Mouse (Mus musculus) forebrain, embryonic 11.5 days (tissue): ENCODE results near the gene Lmna. TPM values are rescaled to one million over a fixed set of nuclear protein-coding genes. Genes with fewer than 3 reads are reported as not detected.
A peak's percentile ranks its signal among the peaks of the same experiment; 100 is the strongest.

ENCODE experiments used
- ATAC-seq: fragments of 200-750 bp; cut with Nextera tagmentation; replicated peaks from 2 replicates; pipeline ENCODE4 v1.8.0; 2017; ENCODE audit warnings: moderate TSS enrichment; ENCODE audit not compliant: low FRiP score
- DNase-seq: peaks from one replicate; pipeline ENCODE4 v3.0.0-alpha.2; 2017; ENCODE audit warnings: low spot score
- H3K27ac ChIP-seq: fragments of 300-500 bp; sonication (generic); 2 replicates; pipeline ENCODE4 v1.5.1; 2014; ENCODE audit warnings: low read depth, low read length
- H3K27me3 ChIP-seq: fragments of 300-500 bp; sonication (generic); 2 replicates; pipeline ENCODE4 v1.6.1; 2014; ENCODE audit warnings: mild to moderate bottlenecking, low read length, mixed read lengths; ENCODE audit not compliant: control insufficient read depth, insufficient read depth
- H3K36me3 ChIP-seq: fragments of 300-500 bp; sonication (generic); 2 replicates; pipeline ENCODE4 v1.6.1; 2014; ENCODE audit warnings: mild to moderate bottlenecking, low read length, moderate library complexity, mixed read lengths; ENCODE audit not compliant: control insufficient read depth, insufficient read depth
- H3K4me1 ChIP-seq: fragments of 300-500 bp; sonication (generic); replicated peaks from 2 replicates; pipeline ENCODE4 v1.6.1; 2014; ENCODE audit warnings: low read length, mixed read lengths; ENCODE audit not compliant: control insufficient read depth, insufficient read depth
- H3K4me2 ChIP-seq: fragments of 300-500 bp; sonication (generic); 2 replicates; pipeline ENCODE4 v1.6.1; 2014; ENCODE audit warnings: low read depth, mild to moderate bottlenecking, low read length, moderate library complexity, mixed read lengths; ENCODE audit not compliant: severe bottlenecking
- H3K4me3 ChIP-seq: fragments of 300-500 bp; sonication (generic); 2 replicates; pipeline ENCODE4 v1.5.1; 2014; ENCODE audit warnings: low read depth, low read length
- H3K9ac ChIP-seq: fragments of 300-500 bp; sonication (generic); 2 replicates; pipeline ENCODE4 v1.6.1; 2014; ENCODE audit warnings: low read length
- H3K9me3 ChIP-seq: fragments of 300-500 bp; sonication (generic); 2 replicates; pipeline ENCODE4 v1.6.1; 2016; ENCODE audit warnings: low read length, mixed read lengths; ENCODE audit not compliant: control insufficient read depth
- WGBS: fragments of 180-500 bp; shearing (Covaris S2); extraction: QIAGEN DNeasy Blood & Tissue Kit; methylation state at CpG from one replicate; pipeline ENCODE4 v1.1.7; 2014; 5-methylcytosine and 5-hydroxymethylcytosine counted together
- polyA plus RNA-seq: library from polyadenylated mRNA; unstranded; fragments of >200 nt; fragmentation: Nextera tagmentation; extraction: Ambion mirVana; gene quantifications from 2 replicates; pipeline ENCODE4 v1.2.1, GENCODE M21; 2014

The Lmna gene
- polyA plus RNA-seq, 1 experiment from 2014 or later = 19.4 TPM

DNA sequence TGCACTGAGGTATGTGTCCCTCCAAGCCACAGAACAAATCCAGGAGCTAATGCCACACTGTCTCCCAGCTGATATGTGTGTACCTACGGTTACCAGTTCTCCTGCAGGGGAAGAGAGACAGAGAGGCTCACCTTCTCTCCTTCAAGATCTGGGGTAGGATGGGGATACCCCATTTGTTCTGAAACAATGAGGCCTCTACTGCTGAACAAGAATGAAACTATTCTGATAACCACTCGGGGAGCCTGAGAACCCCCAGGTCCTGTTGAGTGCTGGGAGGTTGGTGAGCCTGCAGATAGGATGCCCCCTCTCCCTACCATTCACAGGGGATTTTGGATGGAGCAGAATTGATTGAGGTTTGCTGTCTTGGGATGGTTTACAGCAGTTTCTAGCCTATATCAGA lies 10.3 kb upstream of the Lmna start:
- Histone ChIP-seq H3K4me1 (no peaks in the 10 kb centered on the region), H3K27me3 (no peaks in the 10 kb centered on the region), H3K36me3 (peaks cover 3% of the 10 kb centered on the region; the same call in 1 of the 2 replicates), H3K27ac (no peak overlapping the region), H3K4me3 (no peak overlapping the region), H3K9me3 (no peaks in the 10 kb centered on the region), H3K4me2 (no peak overlapping the region), H3K9ac (no peak overlapping the region)
- no peak for ATAC-seq
- no peak for DNase-seq
- 78% methylated on average over 2 of the region's 2 CpGs for WGBS

DNA sequence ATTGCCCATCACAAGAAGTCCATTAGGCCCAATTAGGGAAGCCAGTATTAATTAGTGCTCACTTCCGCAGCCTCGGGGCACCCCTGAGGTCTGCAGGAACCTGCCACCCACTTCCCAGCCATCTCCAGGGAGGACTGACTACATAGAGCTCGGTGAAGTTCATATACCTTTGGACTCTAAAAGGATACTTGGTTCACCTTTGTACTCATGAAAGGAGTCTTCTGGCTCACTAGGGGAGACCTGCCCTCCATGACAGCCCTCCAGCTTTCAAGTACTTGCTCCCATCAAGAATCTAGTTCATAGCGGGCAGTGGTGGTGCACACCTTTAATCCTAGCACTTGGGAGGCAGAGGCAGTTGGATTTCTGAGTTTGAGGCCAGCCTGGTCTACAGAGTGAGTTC lies 8.7 kb upstream of the Lmna start:
- 72% methylated on average over 4 of the region's 4 CpGs for WGBS
- Histone ChIP-seq H3K4me2 (no peak overlapping the region), H3K27ac (no peak overlapping the region), H3K9me3 (no peaks in the 10 kb centered on the region), H3K4me1 (no peaks in the 10 kb centered on the region; the same call in 1 of the 2 replicates), H3K9ac (no peak overlapping the region), H3K36me3 (no peaks in the 10 kb centered on the region), H3K4me3 (no peak overlapping the region), H3K27me3 (no peaks in the 10 kb centered on the region)
- ATAC-seq (no peak), DNase-seq (no peak)

DNA sequence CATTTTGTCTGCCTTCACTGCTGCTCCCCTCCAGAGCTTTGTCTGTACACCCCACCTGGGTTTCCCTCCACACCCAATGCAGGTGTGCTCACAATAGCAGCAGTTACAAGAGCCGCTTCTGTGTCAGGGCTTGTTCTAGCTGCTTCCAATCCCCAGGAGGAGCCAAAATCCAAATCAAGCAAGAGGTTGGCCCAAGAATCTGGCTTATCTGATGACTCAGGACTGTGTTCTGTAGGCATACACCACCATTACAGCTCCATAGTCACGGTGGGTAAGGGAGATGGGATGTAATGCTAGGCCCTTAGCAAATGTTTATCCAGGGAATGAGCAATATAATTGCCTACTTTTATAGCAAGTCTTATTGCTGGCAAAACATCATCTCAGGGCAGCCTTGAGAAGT lies 6.7 kb upstream of the Lmna start:
- Histone ChIP-seq H3K27me3 (no peaks in the 10 kb centered on the region), H3K4me1 (peaks cover 15% of the 10 kb centered on the region), H3K36me3 (no peaks in the 10 kb centered on the region), H3K9me3 (no peaks in the 10 kb centered on the region), H3K4me2 (no peak overlapping the region), H3K27ac (no peak overlapping the region), H3K4me3 (no peak overlapping the region), H3K9ac (no peak overlapping the region)
- DNase-seq = no peak
- 84% methylated on average over 2 of the region's 2 CpGs for WGBS
- no peak for ATAC-seq

GRCm38 (mm10) chr3:88515095-88515386 lies 5.3 kb upstream of the Lmna start:
- Histone ChIP-seq H3K4me2 (no peak overlapping the region), H3K27me3 (no peaks in the 10 kb centered on the region), H3K36me3 (no peaks in the 10 kb centered on the region), H3K27ac (no peak overlapping the region), H3K4me1 (peaks cover 21% of the 10 kb centered on the region), H3K4me3 (no peak overlapping the region), H3K9me3 (no peaks in the 10 kb centered on the region), H3K9ac (no peak overlapping the region)
- DNase-seq = no peak
- no peak for ATAC-seq
- 97% methylated on average over 2 of the region's 2 CpGs for WGBS

DNA sequence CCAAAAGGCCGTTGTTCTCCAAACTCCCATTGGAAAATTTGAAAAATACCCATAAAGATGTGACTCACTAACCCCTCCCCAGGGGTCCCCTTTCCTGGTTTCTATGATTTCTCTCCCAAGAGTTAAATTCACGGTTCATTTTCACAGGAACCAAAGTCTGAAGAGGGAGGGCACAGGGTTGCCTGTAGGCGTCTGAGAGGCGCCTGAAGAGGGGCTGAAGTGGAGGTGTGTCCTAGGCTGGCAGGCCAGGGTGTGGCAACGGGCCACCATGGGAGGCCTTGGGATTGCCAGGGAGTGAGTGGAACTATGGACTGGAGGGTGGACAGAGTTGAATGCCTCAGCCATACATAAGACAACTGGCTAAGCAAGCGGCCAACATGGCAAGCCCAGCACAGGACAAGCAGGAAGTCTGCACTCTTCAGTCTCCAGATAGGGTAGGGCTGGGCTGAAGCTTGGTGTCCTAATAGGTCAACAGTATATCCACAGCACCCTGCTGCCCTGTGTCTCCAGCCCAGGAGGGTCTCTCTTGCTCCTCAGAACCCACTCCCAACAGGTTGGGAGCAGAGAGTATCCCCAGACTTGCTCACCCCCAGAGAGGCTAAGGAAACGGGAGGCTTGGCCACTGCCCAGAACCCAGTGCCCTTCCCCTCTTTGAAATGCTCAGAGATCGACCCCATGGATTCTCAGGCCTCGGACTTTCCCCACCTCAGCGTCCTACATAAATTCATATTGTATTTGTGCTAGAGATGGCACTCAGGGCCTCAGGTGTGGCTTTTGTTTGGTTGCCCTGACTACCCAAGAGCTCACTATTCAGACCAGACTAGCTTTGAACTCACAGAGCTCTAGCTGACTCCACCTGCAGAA lies 4.7 kb upstream of the Lmna start:
- H3K4me3 ChIP-seq = no peak overlapping the region
- H3K36me3 ChIP-seq = no peaks in the 10 kb centered on the region
- no peak overlapping the region for H3K9ac ChIP-seq
- WGBS = 84% methylated on average over 10 of the region's 10 CpGs
- peaks cover 22% of the 10 kb centered on the region for H3K4me1 ChIP-seq
- ATAC-seq = no peak
- no peaks in the 10 kb centered on the region for H3K27me3 ChIP-seq
- no peaks in the 10 kb centered on the region for H3K9me3 ChIP-seq
- H3K4me2 ChIP-seq = no peak overlapping the region
- DNase-seq = no peak
- H3K27ac ChIP-seq = no peak overlapping the region

DNA sequence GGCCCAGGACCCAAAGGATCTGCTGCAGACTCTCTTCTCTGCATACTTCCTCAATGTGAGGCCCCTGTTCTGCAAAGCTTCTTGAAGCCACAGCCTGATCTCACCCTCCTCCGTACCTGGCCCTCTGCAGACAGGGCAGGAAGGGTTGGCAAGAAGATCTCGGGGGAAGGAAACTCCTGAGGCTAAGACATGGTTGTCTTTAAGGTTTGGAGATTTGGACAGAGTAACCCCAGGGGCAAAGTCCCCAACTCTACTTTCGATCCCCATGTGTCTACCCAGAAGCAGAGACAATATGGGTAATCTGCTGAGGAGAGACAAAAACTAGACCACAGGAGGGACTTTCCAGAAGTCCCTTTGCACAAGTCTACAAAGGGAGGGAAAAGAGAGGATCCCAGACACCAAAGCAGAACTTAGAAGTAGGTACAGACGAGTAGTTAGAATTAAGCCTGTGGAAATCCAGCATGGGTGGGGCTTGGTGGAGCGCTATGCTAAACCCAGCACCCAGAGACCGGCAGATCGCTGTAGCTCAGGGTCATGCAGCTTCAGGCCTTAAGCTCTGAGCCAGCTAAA lies 3.9 kb upstream of the Lmna start:
- H3K4me3 ChIP-seq = no peak overlapping the region
- 82% methylated on average over 7 of the region's 7 CpGs for WGBS
- H3K36me3 ChIP-seq = no peaks in the 10 kb centered on the region
- H3K9ac ChIP-seq = no peak overlapping the region
- no peak overlapping the region for H3K4me2 ChIP-seq
- no peak for DNase-seq
- no peaks in the 10 kb centered on the region for H3K9me3 ChIP-seq
- peaks cover 27% of the 10 kb centered on the region for H3K4me1 ChIP-seq
- ATAC-seq = no peak
- H3K27ac ChIP-seq = no peak overlapping the region
- H3K27me3 ChIP-seq = no peaks in the 10 kb centered on the region

- Histone ChIP-seq H3K4me2 (no peak overlapping the region), H3K36me3 (no peaks in the 10 kb centered on the region), H3K9me3 (no peaks in the 10 kb centered on the region), H3K27ac (no peak overlapping the region), H3K9ac (peak overlapping the region; percentile 23; the same call in 1 of the 2 replicates), H3K27me3 (no peaks in the 10 kb centered on the region), H3K4me3 (no peak overlapping the region), H3K4me1 (peaks cover 27% of the 10 kb centered on the region)
- DNase-seq = no peak
- 50% methylated on average over 12 of the region's 15 CpGs for WGBS
- ATAC-seq = no peak
Measured at GRCm38 (mm10) chr3:88512896-88513545, 3.3 kb upstream of the Lmna start.

DNA sequence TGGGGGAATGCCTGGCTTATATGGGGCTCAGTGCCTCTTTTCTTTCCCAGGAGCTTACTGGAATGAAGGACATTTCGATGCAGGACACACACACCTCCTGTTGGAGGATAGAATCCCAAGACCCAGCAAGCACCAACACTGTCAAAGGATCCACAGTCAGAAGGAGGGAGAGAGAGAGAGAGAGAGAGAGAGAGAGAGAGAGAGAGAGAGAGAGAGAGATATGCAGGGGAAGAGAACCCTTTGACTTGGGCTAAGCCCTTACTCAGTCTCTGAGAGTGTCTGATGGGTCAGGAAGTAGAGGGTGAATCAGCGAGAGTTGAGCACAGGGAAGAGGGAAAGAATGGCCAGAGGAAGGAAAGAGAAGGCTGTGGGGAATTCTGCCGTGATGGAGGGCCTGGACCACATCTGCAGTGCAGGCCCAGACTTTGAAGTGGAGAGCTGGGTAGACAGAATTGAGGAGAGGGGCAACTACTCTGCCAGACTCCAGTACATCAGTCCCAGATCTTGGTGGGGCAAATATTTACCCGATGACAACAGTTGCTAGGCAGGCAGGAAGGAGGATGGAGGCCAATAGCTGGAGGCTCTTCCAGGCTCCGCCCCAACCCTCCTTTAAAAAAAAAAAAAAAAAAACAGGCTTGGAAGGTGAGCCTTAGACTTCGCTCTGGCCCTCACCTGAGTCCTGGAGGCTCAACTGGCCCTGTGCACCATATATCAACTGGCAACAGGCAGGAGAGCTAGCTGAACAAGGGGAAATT lies 2.6 kb upstream of the Lmna start:
- H3K4me1 ChIP-seq = peaks cover 27% of the 10 kb centered on the region
- no peaks in the 10 kb centered on the region for H3K27me3 ChIP-seq
- H3K27ac ChIP-seq = no peak overlapping the region
- ATAC-seq = no peak
- H3K9ac ChIP-seq = peak overlapping the region; percentile 23; the same call in 1 of the 2 replicates
- H3K36me3 ChIP-seq = no peaks in the 10 kb centered on the region
- DNase-seq = no peak
- no peak overlapping the region for H3K4me3 ChIP-seq
- WGBS = 43% methylated on average over 6 of the region's 6 CpGs
- H3K4me2 ChIP-seq = no peak overlapping the region
- H3K9me3 ChIP-seq = no peaks in the 10 kb centered on the region
